Mouse (Mus musculus) adipocyte (in vitro differentiated cells): ENCODE measurements around the gene Ccdc190.

Experiments used
- DNase-seq: peaks from one replicate; pipeline ENCODE4 v3.0.0-alpha.2; 2016; ENCODE audit warnings: low spot score

Gene Ccdc190

GRCm38 (mm10) chr1:169928454-169928971 is at the start of gene Ccdc190:
Ccdc190 (plus strand) TSS chr1:169928648.
- DNase-seq: peak; percentile 18

- DNase-seq: no peak
These were observed 49.4 kb upstream of the Ccdc190 start for GRCm38 (mm10) chr1:169879060-169879459.

- no peak for DNase-seq
These were observed 48.3 kb upstream of the Ccdc190 start for GRCm38 (mm10) chr1:169880181-169880580.

GRCm38 (mm10) chr1:169883081-169883565 is 45.3 kb upstream of the Ccdc190 start:
- peak; percentile 15 for DNase-seq

GRCm38 (mm10) chr1:169889250-169889649 is 39.2 kb upstream of the Ccdc190 start:
- no peak for DNase-seq

- DNase-seq: no peak
These were observed 34.5 kb upstream of the Ccdc190 start for GRCm38 (mm10) chr1:169893976-169894375.

GRCm38 (mm10) chr1:169895686-169896085 is 32.8 kb upstream of the Ccdc190 start:
- peak; percentile 31 for DNase-seq

GRCm38 (mm10) chr1:169897916-169898315 is 30.5 kb upstream of the Ccdc190 start:
- no peak for DNase-seq

- DNase-seq: no peak
These were observed 29.8 kb upstream of the Ccdc190 start for GRCm38 (mm10) chr1:169898607-169899006.

- DNase-seq: no peak
These were observed 27.6 kb upstream of the Ccdc190 start for GRCm38 (mm10) chr1:169900771-169901336.

- no peak for DNase-seq
These were observed 19.3 kb upstream of the Ccdc190 start for GRCm38 (mm10) chr1:169909163-169909562.

GRCm38 (mm10) chr1:169909659-169910058 is 18.8 kb upstream of the Ccdc190 start:
- no peak for DNase-seq

- no peak for DNase-seq
These were observed 17.7 kb upstream of the Ccdc190 start for GRCm38 (mm10) chr1:169910751-169911150.

- DNase-seq: no peak
These were observed 16.9 kb upstream of the Ccdc190 start for GRCm38 (mm10) chr1:169911526-169911925.

GRCm38 (mm10) chr1:169916659-169917058 is 11.8 kb upstream of the Ccdc190 start:
- no peak for DNase-seq

- DNase-seq: no peak
These were observed 11.2 kb upstream of the Ccdc190 start for GRCm38 (mm10) chr1:169917115-169917796.

- peak; percentile 66 for DNase-seq
These were observed 10.4 kb upstream of the Ccdc190 start for GRCm38 (mm10) chr1:169917998-169918397.

- DNase-seq: peak; percentile 89
These were observed 9.2 kb upstream of the Ccdc190 start for GRCm38 (mm10) chr1:169919211-169919610.

GRCm38 (mm10) chr1:169921710-169922211 is 6.7 kb upstream of the Ccdc190 start:
- DNase-seq: peak; percentile 61

- DNase-seq: peak; percentile 90
These were observed 3.9 kb upstream of the Ccdc190 start for GRCm38 (mm10) chr1:169924567-169924966.

GRCm38 (mm10) chr1:169927753-169928369 is 587 bp upstream of the Ccdc190 start:
- DNase-seq: no peak

GRCm38 (mm10) chr1:169931698-169932097 is 3.2 kb downstream of the Ccdc190 start:
- no peak for DNase-seq
